Mouse (Mus musculus) liver, embryonic 13.5 days (tissue): ENCODE results near the gene Capn5. TPM values are rescaled to one million over a fixed set of nuclear protein-coding genes. Genes with fewer than 3 reads are reported as not detected.
A peak's percentile ranks its signal among the peaks of the same experiment; 100 is the strongest.

Experiments used
- ATAC-seq: fragments of 200-750 bp; cut with Nextera tagmentation; 2 replicates; pipeline ENCODE4 v1.8.0; 2017; ENCODE audit warnings: low read depth, mild to moderate bottlenecking, moderate number of reproducible peaks, moderate library complexity
- DNase-seq: peaks from one replicate; pipeline ENCODE4 v3.0.0; 2022
- H3K27ac ChIP-seq: fragments of 300-500 bp; sonication (generic); 2 replicates; pipeline ENCODE4 v1.5.1; 2015; ENCODE audit warnings: moderate library complexity, mild to moderate bottlenecking, inconsistent platforms
- H3K27me3 ChIP-seq: fragments of 300-500 bp; sonication (generic); 2 replicates; pipeline ENCODE4 v1.6.1; 2015; ENCODE audit warnings: mild to moderate bottlenecking, inconsistent platforms
- H3K36me3 ChIP-seq: fragments of 300-500 bp; sonication (generic); 2 replicates; pipeline ENCODE4 v1.6.1; 2015; ENCODE audit warnings: mild to moderate bottlenecking, inconsistent platforms
- H3K4me1 ChIP-seq: fragments of 300-500 bp; sonication (generic); replicated peaks from 2 replicates; pipeline ENCODE4 v1.6.1; 2015; ENCODE audit warnings: inconsistent platforms
- H3K4me2 ChIP-seq: fragments of 300-500 bp; sonication (generic); 2 replicates; pipeline ENCODE4 v1.6.1; 2015; ENCODE audit warnings: inconsistent platforms, mild to moderate bottlenecking, moderate library complexity
- H3K4me3 ChIP-seq: fragments of 300-500 bp; sonication (generic); replicated peaks from 2 replicates; pipeline ENCODE4 v1.5.1; 2015; ENCODE audit warnings: mild to moderate bottlenecking, inconsistent platforms
- H3K9ac ChIP-seq: fragments of 300-500 bp; sonication (generic); 2 replicates; pipeline ENCODE4 v1.6.1; 2015; ENCODE audit warnings: mild to moderate bottlenecking, inconsistent platforms
- H3K9me3 ChIP-seq: fragments of 300-500 bp; sonication (generic); replicated peaks from 2 replicates; pipeline ENCODE4 v1.6.1; 2016; ENCODE audit warnings: inconsistent platforms
- WGBS: fragments of 180-500 bp; shearing (Covaris S2); methylation state at CpG from one replicate; pipeline ENCODE4 v1.1.7; 2015; ENCODE audit not compliant: insufficient replicate concordance; 5-methylcytosine and 5-hydroxymethylcytosine counted together
- polyA plus RNA-seq: library from polyadenylated mRNA; unstranded; fragments of >200 nt; fragmentation: Nextera tagmentation; extraction: Ambion mirVana; gene quantifications from 2 replicates; pipeline ENCODE4 v1.2.1, GENCODE M21; 2015

Capn5 gene
- polyA plus RNA-seq, 1 experiment from 2014 or later: 13.2 TPM

DNA sequence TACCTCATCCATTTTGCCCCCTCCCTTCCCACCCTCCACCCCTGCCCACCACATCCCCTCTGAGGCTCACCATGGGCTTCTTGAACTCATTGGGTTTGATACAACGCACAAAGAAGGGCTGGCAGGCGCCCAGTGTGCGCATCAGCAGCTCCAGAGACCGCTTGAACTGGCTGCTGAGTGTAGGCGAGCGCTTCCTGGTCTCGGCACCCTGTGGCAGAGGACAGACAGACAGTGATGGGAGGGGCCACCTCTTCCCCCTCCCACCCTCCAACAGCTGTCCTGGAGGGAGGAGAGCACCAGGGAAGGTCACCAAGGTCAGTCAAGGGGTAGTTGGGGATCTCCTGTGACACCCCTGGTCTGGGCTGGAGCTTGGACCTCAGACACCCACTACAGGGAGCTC, 92.8 kb downstream of the Capn5 start:
- H3K36me3 ChIP-seq: peaks cover 12% of the 10 kb centered on the region; the same call in 1 of the 2 replicates
- no peaks in the 10 kb centered on the region for H3K27me3 ChIP-seq
- H3K4me2 ChIP-seq: peak overlapping the region; percentile 38
- WGBS: 15% methylated on average over 7 of the region's 7 CpGs
- no peaks in the 10 kb centered on the region for H3K9me3 ChIP-seq
- ATAC-seq: peak; percentile 17; the same call in 1 of the 2 replicates
- H3K27ac ChIP-seq: peak overlapping the region; percentile 5; the same call in 1 of the 2 replicates
- no peak for DNase-seq
- peak overlapping the region; percentile 34 for H3K4me3 ChIP-seq
- peaks cover 20% of the 10 kb centered on the region; the same call in 1 of the 2 replicates for H3K4me1 ChIP-seq
- no peak overlapping the region for H3K9ac ChIP-seq

GRCm38 (mm10) chr7:98084541-98085293, 93.4 kb downstream of the Capn5 start:
- Histone ChIP-seq H3K4me1 (peaks cover 20% of the 10 kb centered on the region; the same call in 1 of the 2 replicates), H3K27ac (peak overlapping the region; percentile 5), H3K4me2 (peak overlapping the region; percentile 38), H3K27me3 (no peaks in the 10 kb centered on the region), H3K4me3 (peak overlapping the region; percentile 34), H3K9ac (no peak overlapping the region), H3K9me3 (no peaks in the 10 kb centered on the region), H3K36me3 (peaks cover 17% of the 10 kb centered on the region; the same call in 1 of the 2 replicates)
- WGBS: 17% methylated on average over 12 of the region's 12 CpGs
- DNase-seq (no peak), ATAC-seq (no peak)

DNA sequence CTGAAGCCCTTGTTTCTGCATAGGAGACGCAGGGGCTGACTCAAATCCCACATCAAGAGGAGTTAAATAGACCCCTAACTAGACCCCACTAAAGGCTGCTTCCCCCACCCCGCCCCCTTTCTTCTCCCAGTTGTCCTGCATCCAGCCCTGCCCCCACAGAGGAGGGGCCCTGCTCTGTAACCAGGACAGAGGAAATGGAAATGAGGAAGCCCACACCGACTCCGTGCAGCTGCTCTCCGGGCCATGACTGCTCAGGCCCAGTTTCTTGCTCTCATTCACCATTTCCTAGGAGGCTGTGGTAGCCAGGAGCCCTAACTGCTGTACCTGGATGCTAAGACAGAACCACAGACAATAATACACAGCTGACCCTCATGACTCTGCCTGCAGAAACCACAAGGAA, 95.7 kb downstream of the Capn5 start:
- no peak overlapping the region for H3K9ac ChIP-seq
- no peaks in the 10 kb centered on the region for H3K9me3 ChIP-seq
- no peak overlapping the region for H3K4me2 ChIP-seq
- 38% methylated on average over 5 of the region's 5 CpGs for WGBS
- DNase-seq (no peak), ATAC-seq (no peak)
- no peak overlapping the region for H3K27ac ChIP-seq
- H3K36me3 ChIP-seq: peaks cover 38% of the 10 kb centered on the region; the same call in 1 of the 2 replicates
- no peak overlapping the region for H3K4me3 ChIP-seq
- H3K4me1 ChIP-seq: peaks cover 20% of the 10 kb centered on the region; the same call in 1 of the 2 replicates
- H3K27me3 ChIP-seq: no peaks in the 10 kb centered on the region

DNA sequence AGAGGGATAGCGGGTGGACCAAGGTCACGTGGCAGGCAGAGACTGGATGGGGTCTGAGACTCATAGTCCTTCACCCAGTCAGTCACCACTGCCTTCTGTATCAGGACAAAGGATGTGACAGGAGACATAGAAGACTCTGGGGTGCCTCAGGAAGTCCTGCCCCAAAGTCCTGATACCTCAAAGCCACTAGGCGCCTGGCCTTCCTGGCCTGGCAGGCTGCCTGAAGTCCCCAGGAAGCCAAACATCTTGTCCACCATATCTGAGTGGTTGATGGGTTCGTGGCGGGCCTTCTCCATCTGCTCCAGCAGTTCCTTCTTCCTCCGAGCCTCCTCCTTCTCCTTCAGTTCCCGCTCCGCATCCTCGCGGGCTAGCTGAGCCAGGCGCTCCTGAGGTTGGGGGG, 100.6 kb downstream of the Capn5 start:
- Histone ChIP-seq H3K4me2 (no peak overlapping the region), H3K4me3 (no peak overlapping the region), H3K27me3 (no peaks in the 10 kb centered on the region), H3K36me3 (peaks cover 60% of the 10 kb centered on the region), H3K4me1 (peaks cover 9% of the 10 kb centered on the region), H3K9me3 (no peaks in the 10 kb centered on the region), H3K27ac (no peak overlapping the region), H3K9ac (no peak overlapping the region)
- 0 out of 2 replicates have a peak, but pooled peaks have one; percentile 19 for ATAC-seq
- WGBS: 74% methylated on average over 11 of the region's 11 CpGs
- no peak for DNase-seq

DNA sequence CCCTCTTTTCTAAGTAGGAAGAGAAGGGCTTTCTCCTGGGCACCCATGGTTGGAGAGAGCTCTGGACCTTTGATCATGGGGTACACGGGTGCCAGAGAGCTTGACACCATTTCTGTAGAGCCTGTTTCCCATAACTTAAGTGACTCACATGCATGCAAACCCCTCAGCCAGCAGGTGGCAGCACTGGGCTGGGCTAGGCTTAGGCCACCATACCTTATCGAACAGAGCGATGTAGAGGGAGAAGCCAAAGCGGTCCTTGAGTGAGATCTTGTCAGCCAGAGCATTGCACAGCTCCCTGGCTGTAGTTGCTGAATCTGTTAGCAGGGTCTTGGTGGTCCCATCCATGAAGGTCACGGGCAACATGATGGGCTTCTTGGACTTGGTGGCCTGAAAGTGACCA, 106.5 kb downstream of the Capn5 start:
- ATAC-seq (peak; percentile 58; the same call in 1 of the 2 replicates), DNase-seq (peak; percentile 65)
- Histone ChIP-seq H3K27me3 (no peaks in the 10 kb centered on the region), H3K9ac (no peak overlapping the region), H3K4me2 (no peak overlapping the region), H3K4me1 (peaks cover 11% of the 10 kb centered on the region), H3K4me3 (no peak overlapping the region), H3K36me3 (peaks cover 47% of the 10 kb centered on the region), H3K9me3 (no peaks in the 10 kb centered on the region), H3K27ac (no peak overlapping the region)
- 27% methylated on average over 5 of the region's 5 CpGs for WGBS

Other genes starting within 250 kb of the Capn5 start
- gene Myo7a, start 58.8 kb downstream of the Capn5 start, polyA plus RNA-seq: 8.0 and 8.3 TPM in 2 replicates
- 0.50 and 0.76 TPM in 2 replicates for gene Omp, start 32.8 kb downstream of the Capn5 start, polyA plus RNA-seq
- gene B3gnt6, start 21.2 kb upstream of the Capn5 start, polyA plus RNA-seq: not detected in 2 replicates
- gene Acer3, start 142.9 kb upstream of the Capn5 start, polyA plus RNA-seq: 24.4 and 28.9 TPM in 2 replicates
- gene Tsku, start 183.1 kb upstream of the Capn5 start, polyA plus RNA-seq: 1.1 and 1.8 TPM in 2 replicates